Mouse (Mus musculus): ENCODE data around the gene Ramp3.

The Ramp3 gene

DNA sequence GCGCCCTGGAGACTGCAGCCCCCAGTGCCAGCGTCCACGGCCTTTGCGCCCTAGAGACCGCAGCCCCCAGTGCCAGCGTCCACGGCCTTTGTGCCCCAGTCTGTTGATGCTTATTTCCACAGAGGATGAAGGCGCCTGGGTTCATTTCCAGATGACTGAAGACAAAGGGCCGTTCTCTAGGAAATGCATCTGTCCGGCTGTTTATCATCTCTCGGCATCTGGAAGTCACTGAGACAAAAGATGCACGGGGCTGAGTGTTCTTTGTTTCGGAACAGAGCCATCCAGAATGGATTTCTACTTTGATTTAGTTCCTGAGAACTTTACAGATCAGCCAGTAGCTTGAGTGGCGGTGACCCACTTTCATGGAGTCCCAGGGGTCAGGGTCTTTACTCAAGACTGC, 2.9 kb downstream of the Ramp3 start:
- in situ Hi-C loops (cut with MboI; ENCODE audit: low pct_unique_long_range_greater_than_20kb in 1 of 2, low sequenced_read_pairs in 2 of 2, unreplicated experiment in 1 of 2) = loop anchor here in 1 of 2 experiments (10.0 kb wide), 1 partner anchor 494 kb away; no protein-coding TSS in a partner anchor

DNA sequence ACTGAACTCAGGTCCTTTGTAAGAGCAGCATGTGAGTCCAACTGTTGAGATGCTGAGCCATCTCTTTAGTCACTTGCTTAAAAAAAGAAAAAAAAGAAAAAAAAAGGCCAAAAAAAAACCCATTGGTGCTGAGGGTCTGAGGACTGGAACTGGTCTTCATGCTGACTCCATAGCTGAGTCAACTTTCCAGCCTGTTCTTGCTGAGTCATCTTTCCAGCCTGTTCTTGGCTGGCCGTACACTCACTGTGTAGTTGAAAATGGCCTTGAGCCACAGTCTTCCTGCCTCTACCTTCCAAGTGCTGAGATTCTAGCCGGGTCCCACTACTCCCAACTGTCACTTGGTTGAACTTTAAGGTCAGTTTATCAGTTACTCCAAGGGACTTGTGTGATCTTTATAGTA, 8.3 kb downstream of the Ramp3 start:
- in situ Hi-C loops (cut with MboI; ENCODE audit: low pct_unique_long_range_greater_than_20kb in 1 of 2, low sequenced_read_pairs in 2 of 2, unreplicated experiment in 1 of 2) = loop anchor here in 1 of 2 experiments (10.0 kb wide), 1 partner anchor 488 kb away; no protein-coding TSS in a partner anchor

DNA sequence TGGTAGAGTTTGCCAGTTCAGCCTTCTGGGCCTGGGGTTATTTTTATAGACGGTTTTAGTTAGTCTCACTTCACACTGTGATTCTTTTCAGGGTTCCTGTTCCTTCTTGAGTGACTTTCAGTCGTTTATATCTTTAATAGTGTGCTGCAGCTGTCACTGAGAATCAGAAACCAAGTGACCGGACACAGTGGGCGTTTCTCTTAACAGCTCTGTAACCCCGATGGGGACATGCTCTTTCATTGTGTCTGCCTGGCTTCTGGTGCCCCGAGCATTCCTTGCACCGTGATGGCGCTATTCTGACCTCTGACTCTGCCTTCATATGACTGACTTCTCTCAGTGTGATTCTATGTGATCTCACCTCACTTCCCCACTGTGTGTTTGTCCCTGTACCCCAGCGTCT, 10.7 kb downstream of the Ramp3 start:
- in situ Hi-C loops (cut with MboI; ENCODE audit: low pct_unique_long_range_greater_than_20kb in 1 of 2, low sequenced_read_pairs in 2 of 2, unreplicated experiment in 1 of 2) = loop anchor here in 1 of 2 experiments (10.0 kb wide), 1 partner anchor 486 kb away; no protein-coding TSS in a partner anchor

DNA sequence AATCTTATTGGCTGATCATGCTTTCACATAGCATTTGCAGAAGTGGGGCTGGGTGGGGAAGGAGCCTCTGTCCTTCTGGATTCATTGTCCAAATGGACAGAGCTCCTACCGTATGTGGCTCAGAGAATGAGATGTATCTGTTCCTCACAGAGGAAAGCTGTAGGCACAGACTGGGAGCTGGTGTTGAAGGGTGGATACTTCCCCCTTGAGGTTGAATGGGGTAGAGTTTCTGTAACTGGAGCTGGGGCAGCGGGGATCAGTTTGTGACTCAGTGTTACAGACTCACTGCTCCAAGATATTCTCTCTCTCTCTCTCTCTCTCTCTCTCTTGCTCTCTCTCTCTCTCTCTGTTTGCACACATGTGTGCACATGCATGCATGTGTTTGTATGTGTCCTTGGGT, 11.7 kb downstream of the Ramp3 start:
- in situ Hi-C loops (cut with MboI; ENCODE audit: low pct_unique_long_range_greater_than_20kb in 1 of 2, low sequenced_read_pairs in 2 of 2, unreplicated experiment in 1 of 2) = no loop called here

DNA sequence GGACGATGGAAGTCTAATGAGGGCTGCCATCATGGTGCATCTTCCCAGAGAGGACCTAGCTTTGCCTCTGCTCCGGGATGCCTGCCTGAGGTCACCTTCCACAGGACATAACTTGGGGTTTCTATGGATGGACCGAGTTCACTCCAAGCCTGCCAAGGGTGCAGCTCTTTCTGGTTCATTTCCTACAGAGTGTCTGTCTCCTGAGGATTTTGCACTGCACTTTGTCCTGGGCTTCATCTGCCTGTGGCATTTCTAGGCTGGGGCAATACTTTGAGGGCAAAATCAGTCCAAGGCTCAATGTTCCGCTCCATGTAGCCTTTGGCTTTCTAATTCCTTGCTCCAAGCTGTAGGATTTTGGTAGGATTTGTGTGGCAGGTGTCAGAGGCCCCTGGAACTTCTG, 12.5 kb downstream of the Ramp3 start:
- in situ Hi-C loops (cut with MboI; ENCODE audit: low pct_unique_long_range_greater_than_20kb in 1 of 2, low sequenced_read_pairs in 2 of 2, unreplicated experiment in 1 of 2) = no loop called here

DNA sequence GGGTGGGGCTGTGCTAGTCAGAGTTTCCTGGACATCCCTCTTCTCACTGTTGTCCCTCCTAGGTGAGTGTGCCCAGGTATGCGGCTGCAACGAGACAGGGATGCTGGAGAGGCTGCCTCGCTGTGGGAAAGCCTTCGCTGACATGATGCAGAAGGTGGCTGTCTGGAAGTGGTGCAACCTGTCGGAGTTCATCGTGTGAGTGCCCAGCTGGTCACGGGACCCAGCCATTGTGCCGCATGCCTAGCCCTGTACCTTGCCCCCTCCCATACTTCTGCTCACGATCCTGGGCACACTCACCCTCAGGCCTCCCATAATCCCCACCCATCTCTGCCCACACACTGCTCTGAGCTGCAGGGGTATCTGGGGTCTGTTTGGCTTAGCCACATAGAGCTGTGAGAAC, 16.4 kb downstream of the Ramp3 start:
- in situ Hi-C loops (cut with MboI; ENCODE audit: low pct_unique_long_range_greater_than_20kb in 1 of 2, low sequenced_read_pairs in 2 of 2, unreplicated experiment in 1 of 2) = loop anchor here in 1 of 2 experiments (5.0 kb wide), 1 partner anchor 93 kb away; no protein-coding TSS in a partner anchor

DNA sequence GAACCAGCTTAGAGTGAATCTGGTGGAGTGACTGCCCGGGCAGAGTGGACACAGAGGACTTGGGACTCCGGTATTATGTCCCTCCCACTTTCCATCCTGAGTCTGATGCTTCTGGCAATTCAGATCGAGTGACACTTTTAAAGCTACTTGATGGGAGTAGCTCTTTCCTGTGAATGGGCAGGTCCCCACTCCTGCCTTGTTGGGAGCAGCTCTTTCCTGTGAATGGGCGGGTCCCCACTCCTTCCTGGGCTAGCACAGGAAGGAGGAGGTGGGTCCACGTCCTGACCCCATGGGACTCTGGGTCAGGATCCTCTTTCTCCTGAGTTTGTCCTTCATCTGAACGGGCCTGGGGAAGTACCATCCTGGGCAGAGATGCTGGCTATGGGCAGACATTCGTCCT, 17.1 kb downstream of the Ramp3 start:
- in situ Hi-C loops (cut with MboI; ENCODE audit: low pct_unique_long_range_greater_than_20kb in 1 of 2, low sequenced_read_pairs in 2 of 2, unreplicated experiment in 1 of 2) = loop anchor here in 1 of 2 experiments (5.0 kb wide), 1 partner anchor 92 kb away; no protein-coding TSS in a partner anchor

DNA sequence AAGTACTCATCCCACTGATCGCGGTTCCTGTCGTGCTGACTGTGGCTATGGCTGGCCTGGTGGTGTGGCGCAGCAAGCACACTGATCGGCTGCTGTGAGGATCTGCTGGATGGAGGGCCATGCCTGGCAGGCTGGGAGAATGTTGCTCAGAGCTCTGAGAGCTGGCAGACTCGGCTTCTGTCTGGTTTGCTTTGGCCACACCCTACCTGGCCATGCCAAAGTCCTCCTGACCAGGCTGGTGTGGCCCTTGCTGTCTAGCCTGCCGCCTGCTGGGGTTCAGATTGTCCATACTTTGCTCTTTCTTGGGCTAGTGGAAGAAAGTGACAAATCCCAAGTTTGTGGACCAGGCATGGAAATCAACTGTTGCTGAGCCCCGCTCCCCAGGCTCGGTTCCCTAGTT, 18.3 kb downstream of the Ramp3 start:
- in situ Hi-C loops (cut with MboI; ENCODE audit: low pct_unique_long_range_greater_than_20kb in 1 of 2, low sequenced_read_pairs in 2 of 2, unreplicated experiment in 1 of 2) = loop anchor here in 1 of 2 experiments (5.0 kb wide), 1 partner anchor 91 kb away; no protein-coding TSS in a partner anchor

DNA sequence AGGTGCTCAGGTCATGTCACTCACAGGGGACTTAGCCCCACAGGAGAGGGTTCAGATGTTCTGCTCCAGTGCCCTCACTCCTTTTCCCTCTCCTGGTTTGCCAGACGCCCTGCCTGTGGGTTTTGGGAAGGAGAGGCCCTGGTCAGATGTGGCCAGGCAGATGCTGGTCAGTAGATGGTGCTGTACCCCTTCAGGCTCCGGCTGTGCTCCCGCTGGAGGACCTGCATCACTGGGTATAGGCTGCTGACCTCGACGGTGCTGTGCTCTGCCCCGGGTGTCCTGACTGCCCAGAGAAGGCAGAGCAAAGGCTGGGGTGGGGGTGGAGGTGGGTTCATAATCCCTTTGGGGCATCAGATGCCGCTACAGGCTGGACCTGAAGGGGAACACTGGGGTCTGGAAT, 19.2 kb downstream of the Ramp3 start:
- in situ Hi-C loops (cut with MboI; ENCODE audit: low pct_unique_long_range_greater_than_20kb in 1 of 2, low sequenced_read_pairs in 2 of 2, unreplicated experiment in 1 of 2) = loop anchor here in 1 of 2 experiments (5.0 kb wide), 1 partner anchor 90 kb away; no protein-coding TSS in a partner anchor

DNA sequence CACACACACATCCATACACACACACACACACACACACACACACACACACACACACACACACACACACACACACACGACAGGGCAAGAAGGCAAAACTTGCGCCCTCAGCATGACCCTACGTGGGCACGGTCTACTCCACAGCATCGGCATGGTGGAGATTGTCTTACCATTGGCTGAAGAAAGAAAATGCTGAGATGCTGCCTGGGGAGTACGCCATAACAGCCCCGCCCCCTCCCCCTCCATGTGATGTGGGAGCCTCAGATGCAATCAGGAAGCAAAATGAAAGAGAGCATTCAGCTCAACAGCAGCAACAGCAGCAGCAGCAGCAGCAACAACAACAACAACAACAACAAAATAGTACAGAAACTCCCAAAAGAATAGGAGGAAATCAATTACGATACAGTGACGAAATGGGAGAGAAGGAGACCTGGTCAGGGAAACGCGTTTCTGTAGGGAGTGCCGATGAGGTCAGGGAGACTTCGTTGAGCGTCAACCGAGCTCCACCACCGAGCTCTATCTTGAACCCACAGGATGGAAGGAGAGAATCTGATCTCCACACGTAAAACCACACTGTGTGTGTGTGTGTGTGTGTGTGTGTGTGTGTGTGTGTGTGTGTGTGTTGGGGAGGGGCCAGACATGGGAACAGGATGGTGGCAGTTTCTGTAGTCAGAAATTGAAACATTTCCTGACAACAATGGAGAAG, 21.5 kb downstream of the Ramp3 start:
- in situ Hi-C loops (cut with MboI; ENCODE audit: low pct_unique_long_range_greater_than_20kb in 1 of 2, low sequenced_read_pairs in 2 of 2, unreplicated experiment in 1 of 2) = loop anchor here in 1 of 2 experiments (5.0 kb wide), 1 partner anchor 87 kb away; no protein-coding TSS in a partner anchor

DNA sequence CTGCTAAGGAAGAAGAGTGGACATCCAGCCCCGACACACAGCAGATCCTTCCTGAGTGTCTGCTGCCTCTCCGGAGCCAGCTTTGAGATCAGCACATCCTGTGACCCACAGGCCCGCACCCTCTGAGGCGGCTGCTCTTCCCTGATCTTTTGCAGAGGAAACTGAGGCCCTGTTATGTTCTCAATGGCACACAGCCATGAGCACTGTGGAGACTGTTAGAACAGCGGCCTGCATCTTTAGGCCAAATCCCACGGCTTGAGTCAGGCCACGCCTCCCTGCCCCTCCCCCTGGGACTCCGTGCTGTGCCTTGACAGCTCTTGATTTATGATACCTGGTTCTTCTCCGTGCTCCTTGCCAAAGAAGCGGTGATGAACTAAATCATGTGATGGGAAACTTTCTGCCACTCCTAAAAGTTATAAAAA, 22.1 kb downstream of the Ramp3 start:
- in situ Hi-C loops (cut with MboI; ENCODE audit: low pct_unique_long_range_greater_than_20kb in 1 of 2, low sequenced_read_pairs in 2 of 2, unreplicated experiment in 1 of 2) = no loop called here

DNA sequence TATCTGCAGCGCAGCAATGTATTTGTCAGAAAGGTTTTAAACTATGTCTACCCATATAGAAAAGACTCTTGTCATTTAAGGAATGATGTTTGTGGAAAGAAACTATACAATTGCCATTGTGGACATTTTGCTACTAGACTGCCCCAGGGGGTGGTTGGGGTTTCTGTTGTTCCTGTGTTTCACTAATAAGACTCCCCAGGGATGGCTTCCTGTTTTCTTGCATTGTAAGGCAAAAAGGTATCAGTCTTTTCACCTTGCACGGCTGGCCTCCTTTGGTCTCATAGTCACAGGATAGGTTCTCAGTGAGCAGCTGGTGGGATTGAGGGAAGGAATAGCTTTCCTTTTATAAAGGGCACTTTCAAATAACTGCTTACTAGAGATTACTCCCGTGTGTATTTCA, 26.4 kb downstream of the Ramp3 start:
- in situ Hi-C loops (cut with MboI; ENCODE audit: low pct_unique_long_range_greater_than_20kb in 1 of 2, low sequenced_read_pairs in 2 of 2, unreplicated experiment in 1 of 2) = no loop called here

DNA sequence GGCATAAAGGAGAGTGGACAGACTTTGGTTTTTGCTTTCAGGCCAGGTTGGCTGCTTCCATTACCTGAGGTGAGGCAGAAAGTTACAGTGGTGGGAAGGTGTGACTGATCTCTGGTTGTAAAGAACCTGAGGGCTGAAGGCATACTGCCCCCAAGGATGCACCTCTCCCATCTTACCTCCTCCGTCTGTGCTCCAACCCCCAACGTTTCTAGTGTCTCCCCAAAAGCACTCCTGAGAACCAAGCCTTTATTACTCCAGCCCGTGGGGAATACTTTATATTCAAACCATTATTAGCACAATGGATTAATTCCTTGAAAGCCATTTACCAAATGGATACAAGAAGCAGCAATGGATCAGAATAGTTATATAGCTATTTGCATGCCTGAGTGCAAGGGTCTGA, 30.6 kb downstream of the Ramp3 start:
- in situ Hi-C loops (cut with MboI; ENCODE audit: low pct_unique_long_range_greater_than_20kb in 1 of 2, low sequenced_read_pairs in 2 of 2, unreplicated experiment in 1 of 2) = no loop called here

DNA sequence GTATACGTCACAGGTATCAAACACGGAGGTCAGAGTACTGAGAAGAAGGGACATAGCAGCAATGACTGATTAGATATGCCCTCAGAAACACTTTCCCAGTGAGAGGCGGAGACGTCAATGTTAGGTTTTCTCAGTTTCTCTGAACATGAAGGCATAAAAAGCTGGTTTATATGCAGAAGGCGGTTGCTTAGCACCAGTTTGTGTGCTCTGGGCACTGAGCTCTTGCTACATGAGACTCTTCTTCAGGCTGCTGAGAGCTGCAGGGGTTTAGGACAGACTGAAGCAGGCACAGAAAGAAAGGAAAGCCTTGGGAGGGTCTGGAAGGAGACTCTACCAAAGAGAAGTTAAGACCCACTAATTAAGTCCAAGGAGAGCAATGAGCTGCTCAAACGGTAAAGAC, 34.0 kb downstream of the Ramp3 start:
- in situ Hi-C loops (cut with MboI; ENCODE audit: low pct_unique_long_range_greater_than_20kb in 1 of 2, low sequenced_read_pairs in 2 of 2, unreplicated experiment in 1 of 2) = no loop called here

DNA sequence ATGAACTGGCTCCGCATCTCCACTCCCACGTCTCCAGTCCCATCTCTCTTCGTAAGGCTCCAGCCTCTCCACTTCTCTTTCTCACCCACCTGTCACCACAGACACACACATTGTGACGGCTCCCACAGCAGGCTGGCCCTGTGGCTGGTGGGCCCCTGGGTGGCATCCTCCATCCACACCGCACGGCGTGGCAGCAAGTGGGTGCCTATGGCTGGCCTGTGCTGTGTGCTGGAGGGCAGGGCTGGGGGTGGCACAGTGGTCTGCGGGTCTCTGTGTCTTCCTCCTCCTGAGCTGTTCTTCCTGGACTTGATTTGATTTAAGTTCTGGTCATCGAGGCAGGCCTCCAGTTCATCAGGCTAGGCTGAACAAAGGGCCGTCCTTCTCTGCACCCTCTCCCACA, 35.8 kb downstream of the Ramp3 start:
- in situ Hi-C loops (cut with MboI; ENCODE audit: low pct_unique_long_range_greater_than_20kb in 1 of 2, low sequenced_read_pairs in 2 of 2, unreplicated experiment in 1 of 2) = no loop called here

DNA sequence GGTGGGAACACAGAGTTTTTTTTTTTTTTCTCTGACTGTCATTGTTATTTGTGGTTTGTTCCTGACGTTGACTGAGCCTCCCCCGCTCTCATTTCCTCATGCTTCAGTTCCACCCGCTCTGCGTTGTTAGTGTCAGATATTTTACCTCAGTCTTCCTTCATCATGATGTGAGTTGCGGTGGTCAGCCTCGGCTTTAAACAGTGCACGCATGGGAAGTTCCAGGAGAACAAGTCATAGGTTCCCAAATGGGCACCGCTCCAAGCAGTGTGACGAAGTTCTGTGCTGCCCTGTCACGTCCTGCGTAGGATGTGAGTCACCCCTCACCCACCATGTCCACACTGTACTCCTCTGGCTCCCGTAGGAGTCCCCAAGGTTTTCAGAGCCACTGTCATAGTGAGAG, 36.9 kb downstream of the Ramp3 start:
- in situ Hi-C loops (cut with MboI; ENCODE audit: low pct_unique_long_range_greater_than_20kb in 1 of 2, low sequenced_read_pairs in 2 of 2, unreplicated experiment in 1 of 2) = no loop called here

DNA sequence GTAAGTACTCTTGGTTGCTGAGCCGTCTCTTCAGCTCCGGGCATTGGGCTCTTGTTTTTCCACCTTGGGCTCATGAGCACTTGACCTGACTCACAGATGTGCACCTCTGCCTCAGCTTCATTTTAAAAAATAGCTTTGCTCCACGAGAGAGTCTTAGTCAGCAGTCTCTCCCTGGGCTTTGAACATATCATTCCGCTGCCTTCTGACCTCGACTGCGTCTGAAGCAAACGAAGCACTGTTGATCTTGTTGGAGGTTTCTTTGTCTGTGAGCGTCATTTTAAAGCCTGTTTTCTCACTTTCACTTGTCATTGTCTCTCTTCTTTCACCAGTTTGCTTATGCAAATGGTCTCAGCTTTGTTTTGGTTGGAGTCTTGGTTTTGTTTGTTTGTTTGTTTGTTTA, 38.2 kb downstream of the Ramp3 start:
- in situ Hi-C loops (cut with MboI; ENCODE audit: low pct_unique_long_range_greater_than_20kb in 1 of 2, low sequenced_read_pairs in 2 of 2, unreplicated experiment in 1 of 2) = no loop called here

DNA sequence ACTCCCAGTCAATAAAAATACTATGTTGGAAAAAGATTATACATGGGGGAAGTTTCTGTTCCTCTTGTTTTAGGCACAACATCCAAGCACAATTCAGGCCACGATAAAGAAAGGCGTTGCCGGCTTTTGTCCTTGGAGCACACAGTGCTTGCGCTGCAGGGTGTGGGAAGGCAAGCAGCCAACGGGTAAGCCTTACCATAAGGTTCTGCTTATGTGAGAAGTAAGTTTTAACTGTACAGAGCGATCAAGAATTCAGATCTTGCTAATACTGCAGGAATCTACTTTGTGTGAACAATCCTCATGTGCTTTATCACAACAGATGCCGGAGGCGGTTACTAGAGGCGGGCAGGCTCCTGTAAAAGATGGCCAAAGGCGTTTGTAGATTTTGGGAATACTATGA, 39.4 kb downstream of the Ramp3 start:
- in situ Hi-C loops (cut with MboI; ENCODE audit: low pct_unique_long_range_greater_than_20kb in 1 of 2, low sequenced_read_pairs in 2 of 2, unreplicated experiment in 1 of 2) = no loop called here

DNA sequence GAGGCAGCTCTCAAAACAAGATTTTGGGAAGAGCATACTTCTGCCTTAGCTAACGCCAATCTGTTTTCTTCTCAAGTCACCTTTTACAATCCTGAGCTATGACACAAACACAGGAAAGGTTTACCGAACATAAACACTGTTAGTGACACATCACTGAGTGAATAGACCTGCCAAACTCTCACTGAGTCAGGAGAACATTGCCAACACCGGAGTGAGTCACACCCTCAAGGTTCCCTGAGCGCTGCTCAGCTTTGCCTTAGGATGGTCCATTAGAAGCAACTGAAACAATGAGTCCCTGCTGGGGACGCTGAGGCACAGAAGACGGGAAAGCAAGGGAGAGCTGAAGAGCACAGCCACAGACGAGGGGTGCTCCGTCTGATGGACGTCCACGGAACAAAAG, 40.0 kb downstream of the Ramp3 start:
- in situ Hi-C loops (cut with MboI; ENCODE audit: low pct_unique_long_range_greater_than_20kb in 1 of 2, low sequenced_read_pairs in 2 of 2, unreplicated experiment in 1 of 2) = no loop called here

DNA sequence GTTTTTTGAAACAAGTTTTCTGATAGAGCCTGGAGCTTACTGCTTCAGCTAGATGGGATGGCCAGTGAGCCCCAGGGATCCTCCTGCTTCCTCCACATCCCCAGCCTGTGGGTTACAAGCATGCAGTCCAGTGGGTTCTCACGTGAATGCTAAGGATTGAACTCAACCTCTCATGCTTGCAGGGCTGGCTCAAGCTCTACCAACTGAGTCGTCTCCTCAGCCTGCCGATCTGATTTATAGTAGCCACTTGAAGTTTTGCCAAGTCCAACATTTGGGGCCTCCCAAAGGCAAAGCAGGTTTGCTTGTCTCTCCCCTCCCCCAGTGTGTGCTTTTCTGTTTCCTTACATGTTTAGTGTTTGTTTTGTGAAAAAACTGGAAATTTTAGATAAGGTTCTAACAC, 43.9 kb downstream of the Ramp3 start:
- in situ Hi-C loops (cut with MboI; ENCODE audit: low pct_unique_long_range_greater_than_20kb in 1 of 2, low sequenced_read_pairs in 2 of 2, unreplicated experiment in 1 of 2) = no loop called here

Data from mouse embryonic stem cell (cell line).